Mouse (Mus musculus) myocyte (in vitro differentiated cells): ENCODE data around the gene Dhrs4.

ENCODE experiments used
- E2F4 ChIP-seq: IDR thresholded peaks from one replicate; pipeline ENCODE4 v1.6.1; 2011; ENCODE audit warnings: mild to moderate bottlenecking, control low read depth, moderate library complexity; ENCODE audit not compliant: insufficient read depth
- MYOG ChIP-seq, 3 experiments: IDR thresholded peaks; one replicate each; pipeline ENCODE4 v1.6.1; 2011; ENCODE audit warnings: control low read depth in 2 of 3, low read depth in 2 of 3, mild to moderate bottlenecking in 2 of 3; ENCODE audit not compliant: insufficient read length in 2 of 3, control insufficient read depth in 1 of 3, insufficient read depth in 1 of 3
- POLR2A ChIP-seq: IDR thresholded peaks from one replicate; pipeline ENCODE4 v1.6.1; 2011; ENCODE audit warnings: low read depth, mild to moderate bottlenecking, control low read depth, moderate library complexity; ENCODE audit not compliant: insufficient read length
- POLR2AphosphoS2 ChIP-seq: IDR thresholded peaks from one replicate; pipeline ENCODE4 v1.6.1; 2011; ENCODE audit warnings: low read depth, control low read depth; ENCODE audit not compliant: insufficient read length
- REST ChIP-seq: IDR thresholded peaks from one replicate; pipeline ENCODE4 v1.6.1; 2011; ENCODE audit warnings: mild to moderate bottlenecking, control low read depth, moderate library complexity; ENCODE audit not compliant: insufficient read depth, insufficient read length
- TCF12 ChIP-seq: IDR thresholded peaks from one replicate; pipeline ENCODE4 v1.6.1; 2011; ENCODE audit warnings: mild to moderate bottlenecking, control low read depth; ENCODE audit not compliant: poor library complexity, insufficient read depth, severe bottlenecking
- USF1 ChIP-seq: IDR thresholded peaks from one replicate; pipeline ENCODE4 v1.6.1; 2011; ENCODE audit warnings: low read depth, mild to moderate bottlenecking, control low read depth, moderate library complexity

- TF ChIP-seq POLR2A (no peak), REST (no peak), USF1 (no peak), E2F4 (no peak), TCF12 (no peak), POLR2AphosphoS2 (no peak), MYOG (IDR thresholded peaks at IDR 0.05; ENCODE audit: control insufficient read depth in 1 of 3, insufficient read depth in 1 of 3, insufficient read length in 2 of 3, low read depth in 2 of 3) (no peak)
Observed at GRCm38 (mm10) chr14:55479629-55480028, 1.1 kb downstream of the Dhrs4 start.
